Mouse (Mus musculus) G1E (cell line): ENCODE measurements around the gene Cmklr1. TPM values are rescaled to one million over a fixed set of nuclear protein-coding genes. Genes with fewer than 3 reads are reported as not detected.
A peak's percentile ranks its signal among the peaks of the same experiment; 100 is the strongest.

ENCODE experiments used
- ATAC-seq: 2 replicates; pipeline ENCODE4 v1.8.0; 2016; ENCODE audit warnings: mild to moderate bottlenecking; ENCODE audit not compliant: insufficient number of reproducible peaks, poor library complexity, low FRiP score, severe bottlenecking; ENCODE audit errors: extremely low read depth
- DNase-seq: peaks from one replicate; pipeline ENCODE4 v3.0.0; 2012; ENCODE audit warnings: low spot score
- H3K27me3 ChIP-seq: 2 replicates; pipeline ENCODE4 v1.6.1; 2012; ENCODE audit warnings: mild to moderate bottlenecking, low read length, inconsistent platforms; ENCODE audit not compliant: insufficient read depth
- H3K36me3 ChIP-seq: replicated peaks from 2 replicates; pipeline ENCODE3; 2012; ENCODE audit warnings: mild to moderate bottlenecking, inconsistent platforms
- H3K4me1 ChIP-seq: 2 replicates; pipeline ENCODE4 v1.6.1; 2012; ENCODE audit warnings: low read depth, low read length, inconsistent platforms, mixed read lengths; ENCODE audit not compliant: insufficient read depth
- H3K4me3 ChIP-seq: 2 replicates; pipeline ENCODE4 v1.5.1; 2012; ENCODE audit warnings: low read depth, mild to moderate bottlenecking, inconsistent platforms, low read length, moderate library complexity, mixed read lengths
- H3K9me3 ChIP-seq: replicated peaks from 2 replicates; pipeline ENCODE4 v1.6.1; 2012; ENCODE audit warnings: inconsistent platforms
- CTCF ChIP-seq: IDR thresholded peaks from 2 replicates; pipeline ENCODE4 v1.5.1; 2012; ENCODE audit warnings: low read depth, low read length, inconsistent platforms, mixed read lengths
- GATA1 ChIP-seq: IDR thresholded peaks from 2 replicates; pipeline ENCODE4 v1.6.1; 2012; ENCODE audit warnings: borderline replicate concordance, low read length, inconsistent platforms, mixed read lengths
- GATA2 ChIP-seq: IDR thresholded peaks from 2 replicates; pipeline ENCODE4 v1.6.1; 2012; ENCODE audit warnings: low read depth, low read length, inconsistent platforms, borderline replicate concordance
- POLR2AphosphoS5 ChIP-seq: IDR thresholded peaks from 2 replicates; pipeline ENCODE4 v1.6.1; 2012; ENCODE audit warnings: low read depth, low read length, inconsistent platforms; ENCODE audit not compliant: insufficient replicate concordance
- TAL1 ChIP-seq: conservative IDR thresholded peaks from 2 replicates; pipeline ENCODE4 v1.6.1; 2012; ENCODE audit warnings: low read depth, low read length, inconsistent platforms, mixed read lengths
- polyA plus RNA-seq: library from polyadenylated mRNA; stranded (reverse); fragments of >175 nt; gene quantifications from 2 replicates; pipeline ENCODE4 v1.2.3, GENCODE M21; 2012
- total RNA-seq, 2 experiments: library from RNA; stranded (forward) in 1 of 2; stranded (reverse) in 1 of 2; fragments of 200-1000 nt in 1 of 2; fragments of >200 nt in 1 of 2; fragmentation: Nextera tagmentation in 1 of 2; gene quantifications; 2 replicates each; pipeline ENCODE4 v1.2.3; 2014 to 2017

Gene Cmklr1
- total and polyA plus RNA-seq, 3 experiments, result 0.05 TPM; not detected in 2

GRCm38 (mm10) chr5:113627820-113628437, 22.3 kb downstream of the Cmklr1 start:
- H3K27me3 ChIP-seq, result no peaks in the 10 kb centered on the region
- H3K4me3 ChIP-seq, result no peak overlapping the region
- no peak for DNase-seq
- ATAC-seq, result no peak
- H3K4me1 ChIP-seq, result no peaks in the 10 kb centered on the region
- TF ChIP-seq TAL1 (no peak), GATA2 (no peak), POLR2AphosphoS5 (no peak), CTCF (no peak), GATA1 (no peak)
- H3K9me3 ChIP-seq, result peaks cover 96% of the 10 kb centered on the region
- no peaks in the 10 kb centered on the region for H3K36me3 ChIP-seq

GRCm38 (mm10) chr5:113626991-113627390, 23.2 kb downstream of the Cmklr1 start:
- TF ChIP-seq POLR2AphosphoS5 (no peak), GATA2 (no peak), TAL1 (no peak), CTCF (no peak), GATA1 (no peak)
- peaks cover 95% of the 10 kb centered on the region for H3K9me3 ChIP-seq
- H3K36me3 ChIP-seq, result no peaks in the 10 kb centered on the region
- peak overlapping the region; percentile 16; the same call in 1 of the 2 replicates for H3K4me3 ChIP-seq
- H3K27me3 ChIP-seq, result no peaks in the 10 kb centered on the region
- no peaks in the 10 kb centered on the region for H3K4me1 ChIP-seq
- ATAC-seq (no peak), DNase-seq (no peak)

- ATAC-seq, result no peak
- DNase-seq, result no peak
- peaks cover 94% of the 10 kb centered on the region for H3K9me3 ChIP-seq
- no peak overlapping the region for H3K4me3 ChIP-seq
- no peaks in the 10 kb centered on the region for H3K27me3 ChIP-seq
- no peaks in the 10 kb centered on the region for H3K4me1 ChIP-seq
- no peaks in the 10 kb centered on the region for H3K36me3 ChIP-seq
- no peak for TF ChIP-seq GATA2
- no peak for TF ChIP-seq GATA1
- no peak for TF ChIP-seq POLR2AphosphoS5
- no peak for TF ChIP-seq TAL1
- no peak for TF ChIP-seq CTCF
These were observed 23.9 kb downstream of the Cmklr1 start for GRCm38 (mm10) chr5:113626352-113626751.

GRCm38 (mm10) chr5:113625068-113625467, 25.2 kb downstream of the Cmklr1 start:
- TF ChIP-seq CTCF (no peak), POLR2AphosphoS5 (no peak), GATA2 (no peak), TAL1 (no peak), GATA1 (no peak)
- Histone ChIP-seq H3K9me3 (peaks cover 92% of the 10 kb centered on the region), H3K4me1 (no peaks in the 10 kb centered on the region), H3K27me3 (no peaks in the 10 kb centered on the region), H3K4me3 (no peak overlapping the region), H3K36me3 (no peaks in the 10 kb centered on the region)
- ATAC-seq (no peak), DNase-seq (no peak)

- Histone ChIP-seq H3K9me3 (peaks cover 92% of the 10 kb centered on the region), H3K27me3 (no peaks in the 10 kb centered on the region), H3K4me1 (no peaks in the 10 kb centered on the region), H3K4me3 (no peak overlapping the region), H3K36me3 (no peaks in the 10 kb centered on the region)
- DNase-seq (no peak), ATAC-seq (no peak)
- TF ChIP-seq TAL1 (no peak), CTCF (no peak), GATA2 (no peak), GATA1 (no peak), POLR2AphosphoS5 (no peak)
These were observed 27.2 kb downstream of the Cmklr1 start for GRCm38 (mm10) chr5:113623052-113623451.

- H3K9me3 ChIP-seq, result peaks cover 92% of the 10 kb centered on the region
- DNase-seq (no peak), ATAC-seq (no peak)
- H3K36me3 ChIP-seq, result no peaks in the 10 kb centered on the region
- no peaks in the 10 kb centered on the region for H3K4me1 ChIP-seq
- H3K4me3 ChIP-seq, result no peak overlapping the region
- no peak for TF ChIP-seq CTCF
- no peak for TF ChIP-seq TAL1
- H3K27me3 ChIP-seq, result no peaks in the 10 kb centered on the region
These were observed 29.2 kb downstream of the Cmklr1 start for GRCm38 (mm10) chr5:113620999-113621398.

- no peak overlapping the region for H3K4me3 ChIP-seq
- DNase-seq, result no peak
- no peak for ATAC-seq
- H3K4me1 ChIP-seq, result no peaks in the 10 kb centered on the region
- no peaks in the 10 kb centered on the region for H3K27me3 ChIP-seq
- H3K36me3 ChIP-seq, result no peaks in the 10 kb centered on the region
- peaks cover 91% of the 10 kb centered on the region for H3K9me3 ChIP-seq
- TF ChIP-seq GATA2 (no peak), GATA1 (no peak), CTCF (no peak), POLR2AphosphoS5 (no peak), TAL1 (no peak)
These were observed 30.0 kb downstream of the Cmklr1 start for GRCm38 (mm10) chr5:113620130-113620716.
